Mouse (Mus musculus) left cerebral cortex, adult 2 months (tissue): Measurements from ENCODE around the gene Gpr21. TPM values are rescaled to one million over a fixed set of nuclear protein-coding genes. Genes with fewer than 3 reads are reported as not detected.

Source experiments
- DNase-seq, 2 experiments: peaks; one replicate each; pipeline ENCODE4 v3.0.0; 2021 to 2022; ENCODE audit warnings: low spot score in 2 of 2, mixed read lengths in 1 of 2; ENCODE audit errors: extremely low spot score in 1 of 2
- H3K27ac ChIP-seq: fragments of 200-600 bp; 2 replicates; pipeline ENCODE4 v1.8.1; 2022
- H3K4me3 ChIP-seq: fragments of 200-600 bp; 2 replicates; pipeline ENCODE4 v1.8.1; 2022
- CTCF ChIP-seq: fragments of 200-600 bp; IDR thresholded peaks from 2 replicates; pipeline ENCODE4 v1.8.1; 2022; ENCODE audit warnings: antibody characterized with exemption, mild to moderate bottlenecking, moderate library complexity
- intact Hi-C: fragments of 180-260 bp; cut with DNase I; formaldehyde crosslinking; loops from one replicate; pipeline ENCODE4 v1.15.1; 2025
- total RNA-seq, 2 experiments: library from RNA; stranded (reverse); gene quantifications; 2 replicates each; pipeline ENCODE4 v1.2.3; 2021

Gpr21 gene
- total RNA-seq, 2 experiments from 2014 or later: 5.6 to 5.7 TPM

- H3K27ac ChIP-seq: peak overlapping the region; percentile 28; the same call in 1 of the 2 replicates
- intact Hi-C loops: no loop called here
- no peak for TF ChIP-seq CTCF
- no peak overlapping the region for H3K4me3 ChIP-seq
- DNase-seq: no peak
Measured at GRCm38 (mm10) chr2:37518561-37519285, 2.6 kb downstream of the Gpr21 start.

- intact Hi-C loops: no loop called here
- no peak for DNase-seq
- H3K27ac ChIP-seq: peak overlapping the region; percentile 28; the same call in 1 of the 2 replicates
- H3K4me3 ChIP-seq: no peak overlapping the region
- TF ChIP-seq CTCF: no peak
Measured at GRCm38 (mm10) chr2:37519286-37519640, 3.1 kb downstream of the Gpr21 start.

GRCm38 (mm10) chr2:37527587-37527986 lies 11.5 kb downstream of the Gpr21 start:
- intact Hi-C loops: no loop called here
- no peak overlapping the region for H3K4me3 ChIP-seq
- H3K27ac ChIP-seq: no peak overlapping the region
- DNase-seq: no peak
- TF ChIP-seq CTCF: no peak

DNA sequence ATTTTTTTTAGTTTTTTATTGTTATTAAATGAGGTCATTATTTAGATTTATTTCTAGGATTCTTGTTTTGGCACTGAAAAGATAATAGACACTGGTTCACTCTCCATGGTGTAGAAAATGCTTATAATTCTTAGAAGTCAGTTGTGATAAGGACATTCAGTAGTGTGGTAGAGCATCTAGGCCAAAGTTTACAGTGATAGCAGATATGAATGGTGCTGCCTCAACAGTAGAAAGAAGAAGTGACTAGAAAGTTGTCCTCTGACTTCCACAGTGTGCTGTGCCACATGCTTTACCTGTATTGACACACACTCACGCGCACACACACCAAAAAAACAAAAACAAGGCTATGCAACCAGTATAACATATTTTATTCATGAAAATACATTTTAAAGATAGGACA lies 13.3 kb downstream of the Gpr21 start:
- no peak for TF ChIP-seq CTCF
- intact Hi-C loops: no loop called here
- no peak for DNase-seq
- no peak overlapping the region for H3K27ac ChIP-seq
- no peak overlapping the region for H3K4me3 ChIP-seq

DNA sequence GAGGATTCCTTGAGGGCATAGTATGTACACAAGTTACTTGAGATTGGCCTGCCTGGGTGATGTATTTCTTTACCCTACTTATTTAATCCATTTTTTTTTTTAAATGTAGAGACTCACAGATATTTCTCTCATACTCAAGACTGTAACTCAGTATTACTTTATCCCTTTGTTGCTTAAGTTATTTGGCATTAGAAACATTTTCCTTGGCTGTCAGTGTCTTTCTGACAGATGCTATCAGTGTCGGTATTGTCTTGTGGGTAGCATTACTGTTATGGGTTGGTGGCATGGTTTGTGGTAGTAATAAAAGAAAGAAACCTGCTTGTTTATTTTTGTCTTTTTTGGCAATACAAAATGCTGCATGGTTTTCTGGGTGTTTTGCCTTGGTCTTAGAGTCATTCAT lies 14.6 kb downstream of the Gpr21 start:
- intact Hi-C loops: no loop called here
- H3K4me3 ChIP-seq: no peak overlapping the region
- no peak for TF ChIP-seq CTCF
- no peak overlapping the region for H3K27ac ChIP-seq
- DNase-seq: no peak

GRCm38 (mm10) chr2:37531639-37532038 lies 15.5 kb downstream of the Gpr21 start:
- intact Hi-C loops: no loop called here
- no peak for TF ChIP-seq CTCF
- DNase-seq: no peak
- H3K4me3 ChIP-seq: no peak overlapping the region
- H3K27ac ChIP-seq: no peak overlapping the region

- Histone ChIP-seq H3K4me3 (no peak overlapping the region), H3K27ac (no peak overlapping the region)
- no peak for TF ChIP-seq CTCF
- DNase-seq: no peak
- intact Hi-C loops: no loop called here
Measured at GRCm38 (mm10) chr2:37549346-37550012, 33.3 kb downstream of the Gpr21 start.

- no peak for TF ChIP-seq CTCF
- no peak overlapping the region for H3K4me3 ChIP-seq
- intact Hi-C loops: no loop called here
Measured at GRCm38 (mm10) chr2:37556366-37556765, 40.2 kb downstream of the Gpr21 start.

DNA sequence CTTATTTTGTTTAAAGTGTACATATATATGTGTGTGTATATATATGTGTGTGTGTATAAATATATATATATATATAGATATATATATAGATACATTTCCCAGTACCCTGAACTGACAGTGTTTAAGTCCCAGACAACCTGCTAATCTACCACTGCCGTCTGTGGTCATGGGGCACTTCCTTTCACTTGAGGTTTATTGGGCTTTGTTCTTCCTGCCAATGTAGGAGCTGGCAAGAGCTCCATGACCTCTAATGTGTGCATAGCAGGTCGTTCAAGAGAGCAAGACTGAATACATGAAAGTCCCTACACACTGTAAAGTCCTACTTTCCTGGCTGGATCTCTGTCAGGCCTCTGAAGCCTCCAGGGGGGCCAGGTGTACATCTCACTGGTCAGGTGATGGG lies 49.4 kb downstream of the Gpr21 start:
- intact Hi-C loops: no loop called here
- no peak for DNase-seq
- H3K4me3 ChIP-seq: no peak overlapping the region
- H3K27ac ChIP-seq: no peak overlapping the region
- no peak for TF ChIP-seq CTCF

More at GRCm38 (mm10) chr2:37556366-37556765, 40.2 kb downstream of the Gpr21 start:
- no peak overlapping the region for H3K27ac ChIP-seq
- DNase-seq: no peak

GRCm38 (mm10) chr2:37566035-37566434 lies 49.9 kb downstream of the Gpr21 start:
- intact Hi-C loops: no loop called here
- no peak for TF ChIP-seq CTCF
- no peak overlapping the region for H3K4me3 ChIP-seq
- no peak overlapping the region for H3K27ac ChIP-seq
- no peak for DNase-seq

DNA sequence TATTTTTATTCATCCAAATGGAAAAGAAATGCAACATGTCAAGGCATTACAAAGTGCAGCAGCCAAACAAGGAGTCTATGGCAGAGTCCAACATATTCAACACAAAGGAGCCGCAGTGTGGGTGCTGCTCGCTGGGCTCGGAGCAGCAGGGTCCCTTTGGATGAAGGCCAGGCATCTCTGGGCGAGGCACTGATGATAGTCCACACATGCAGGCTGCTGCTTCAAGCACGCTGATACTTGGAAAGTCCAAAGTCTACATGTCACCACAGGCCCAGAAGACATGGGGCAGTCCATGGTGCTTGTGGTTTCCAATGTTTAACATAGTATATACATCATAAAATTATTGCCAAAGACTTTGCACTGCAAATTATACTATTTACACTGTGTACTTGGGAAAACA lies 53.8 kb downstream of the Gpr21 start:
- Histone ChIP-seq H3K4me3 (no peak overlapping the region), H3K27ac (0 out of 2 replicates have a peak overlapping the region, but pooled peaks have one; percentile 13)
- no peak for DNase-seq
- no peak for TF ChIP-seq CTCF
- intact Hi-C loops: no loop called here

Other genes starting within 250 kb of the Gpr21 start
- not detected for gene Olfr368, start 189.8 kb upstream of the Gpr21 start, total RNA-seq
- gene Pdcl, start 157.0 kb upstream of the Gpr21 start, total RNA-seq: 10 to 100 TPM; 25.3 TPM
- gene Rc3h2, start 93.4 kb upstream of the Gpr21 start, total RNA-seq: 10 to 100 TPM; 81.4 to 81.6 TPM
- 10 to 100 TPM in 1 of 2 experiments, 1 to 10 TPM in 1; 9.2 to 11.4 TPM for gene Zbtb26, start 73.2 kb upstream of the Gpr21 start, total RNA-seq
- gene Zbtb6, start 73.2 kb upstream of the Gpr21 start, total RNA-seq: 10 to 100 TPM; 13.5 to 13.8 TPM
- gene Rabgap1, start 73.1 kb upstream of the Gpr21 start, total RNA-seq: 10 to 100 TPM; 89.1 to 92.2 TPM
- gene Strbp, start 187.5 kb downstream of the Gpr21 start, total RNA-seq: 100 to 1,000 TPM; 292 to 322 TPM